Mouse (Mus musculus) left cerebral cortex, adult 2 months (tissue): ENCODE data around the gene Sh3bgrl2. TPM values are rescaled to one million over a fixed set of nuclear protein-coding genes. Genes with fewer than 3 reads are reported as not detected.
A peak's percentile ranks its signal among the peaks of the same experiment; 100 is the strongest.

Experiments used
- DNase-seq, 2 experiments: peaks; one replicate each; pipeline ENCODE4 v3.0.0; 2021 to 2022; ENCODE audit warnings: low spot score in 2 of 2, mixed read lengths in 1 of 2; ENCODE audit errors: extremely low spot score in 1 of 2
- H3K27ac ChIP-seq: fragments of 200-600 bp; 2 replicates; pipeline ENCODE4 v1.8.1; 2022
- H3K4me3 ChIP-seq: fragments of 200-600 bp; 2 replicates; pipeline ENCODE4 v1.8.1; 2022
- CTCF ChIP-seq: fragments of 200-600 bp; IDR thresholded peaks from 2 replicates; pipeline ENCODE4 v1.8.1; 2022; ENCODE audit warnings: antibody characterized with exemption, mild to moderate bottlenecking, moderate library complexity
- intact Hi-C: fragments of 180-260 bp; cut with DNase I; formaldehyde crosslinking; loops from one replicate; pipeline ENCODE4 v1.15.1; 2025
- total RNA-seq, 2 experiments: library from RNA; stranded (reverse); gene quantifications; 2 replicates each; pipeline ENCODE4 v1.2.3; 2021

The Sh3bgrl2 gene
- total RNA-seq, 2 experiments from 2014 or later, result 30.7 to 36.1 TPM

GRCm38 (mm10) chr9:83596646-83597481, 48.7 kb downstream of the Sh3bgrl2 start:
- H3K27ac ChIP-seq, result peak overlapping the region; percentile 81
- TF ChIP-seq CTCF, result no peak
- no peak for DNase-seq
- intact Hi-C loops, result loop anchor here (5.0 to 10.0 kb wide), 3 partner anchors 270 to 1972 kb away; partner anchors contain the start of gene Phip
- no peak overlapping the region for H3K4me3 ChIP-seq

GRCm38 (mm10) chr9:83598047-83598446, 49.9 kb downstream of the Sh3bgrl2 start:
- intact Hi-C loops, result loop anchor here (2.0 to 10.0 kb wide), 4 partner anchors 49 to 1973 kb away; partner anchors contain the start of genes Phip and Sh3bgrl2
- Histone ChIP-seq H3K4me3 (no peak overlapping the region), H3K27ac (peak overlapping the region; percentile 55)
- no peak for TF ChIP-seq CTCF
- DNase-seq, result no peak

- Histone ChIP-seq H3K27ac (no peak overlapping the region), H3K4me3 (no peak overlapping the region)
- no peak for DNase-seq
- no peak for TF ChIP-seq CTCF
- intact Hi-C loops, result loop anchor here (2.0 to 10.0 kb wide), 4 partner anchors 51 to 1975 kb away; partner anchors contain the start of genes Phip and Sh3bgrl2
These were observed 51.4 kb downstream of the Sh3bgrl2 start for GRCm38 (mm10) chr9:83599505-83599904.

- TF ChIP-seq CTCF, result no peak
- Histone ChIP-seq H3K4me3 (no peak overlapping the region), H3K27ac (peak overlapping the region; percentile 48; the same call in 1 of the 2 replicates)
- intact Hi-C loops, result loop anchor here (2.0 to 10.0 kb wide), 2 partner anchors 112 to 216 kb away; no protein-coding TSS in a partner anchor
- DNase-seq, result no peak
These were observed 52.3 kb downstream of the Sh3bgrl2 start for GRCm38 (mm10) chr9:83600286-83601048.

DNA sequence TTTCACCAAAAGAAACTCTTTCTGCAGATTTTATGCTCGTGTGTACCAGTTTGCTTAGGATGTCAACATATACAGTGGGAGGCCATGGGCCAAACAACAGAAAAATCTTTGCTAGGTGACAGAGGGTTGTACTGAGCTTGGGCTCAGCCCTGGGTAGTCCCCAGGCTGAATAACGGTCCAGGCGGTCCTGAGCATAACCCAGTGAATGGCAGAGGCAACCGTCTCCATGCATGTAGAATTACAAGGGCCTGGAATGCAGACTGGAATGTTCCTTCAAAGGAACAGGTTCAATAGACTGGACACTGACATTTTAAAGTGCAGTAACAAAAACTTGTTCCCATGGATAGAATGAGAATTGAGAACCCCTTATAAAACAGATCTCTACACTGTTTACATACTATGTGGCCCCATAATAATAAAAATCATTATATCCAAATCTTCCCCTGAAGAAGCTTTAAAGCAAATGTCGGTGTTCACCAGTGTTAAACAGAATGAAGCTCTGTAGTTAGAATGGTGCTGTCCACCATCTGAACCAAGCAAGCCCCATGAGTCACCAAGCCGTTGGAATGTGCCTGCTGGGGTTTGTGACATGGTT, 54.1 kb downstream of the Sh3bgrl2 start:
- no peak overlapping the region for H3K27ac ChIP-seq
- intact Hi-C loops, result loop anchor here (10.0 kb wide), 1 partner anchor 217 kb away; no protein-coding TSS in a partner anchor
- H3K4me3 ChIP-seq, result no peak overlapping the region
- no peak for DNase-seq
- TF ChIP-seq CTCF, result no peak

- no peak overlapping the region for H3K27ac ChIP-seq
- no peak for TF ChIP-seq CTCF
- H3K4me3 ChIP-seq, result no peak overlapping the region
- no peak for DNase-seq
- intact Hi-C loops, result loop anchor here (10.0 kb wide), 1 partner anchor 218 kb away; no protein-coding TSS in a partner anchor
These were observed 55.0 kb downstream of the Sh3bgrl2 start for GRCm38 (mm10) chr9:83603159-83603558.

DNA sequence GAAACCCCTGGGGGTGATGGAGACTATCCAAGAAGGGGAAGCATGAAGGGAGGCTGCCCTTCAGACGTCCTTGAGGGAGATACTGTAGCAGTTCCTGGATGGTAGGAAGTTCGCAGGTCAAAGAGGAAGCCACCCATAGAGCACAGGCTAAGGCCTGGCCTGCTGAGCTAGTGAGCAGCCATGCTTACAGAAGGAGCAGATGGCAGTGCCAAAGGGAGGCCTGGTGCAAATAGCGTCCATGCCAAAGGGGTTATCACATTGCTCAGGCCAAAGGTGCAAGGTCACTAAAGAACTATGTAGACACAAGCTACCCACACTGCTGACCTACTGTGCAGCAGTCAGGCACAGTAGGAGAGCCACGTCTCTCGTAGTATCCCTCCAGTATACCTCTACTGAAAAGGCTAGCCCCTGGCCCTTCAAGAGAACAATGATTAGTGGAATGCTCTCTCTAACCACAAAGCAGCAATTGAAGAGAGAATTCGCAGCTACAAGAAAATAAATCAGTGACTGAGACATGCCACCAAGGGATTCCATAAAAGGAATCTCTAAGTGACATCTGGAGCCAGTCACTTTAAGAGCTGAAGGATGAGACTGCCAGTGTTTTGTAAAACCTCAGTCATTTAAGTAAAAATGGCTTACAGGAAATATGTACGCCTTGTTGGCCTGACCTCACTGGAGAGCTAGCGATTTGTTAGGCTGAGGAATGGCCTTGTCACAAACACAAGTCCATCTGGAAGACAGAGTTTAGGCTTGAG, 57.9 kb downstream of the Sh3bgrl2 start:
- no peak for DNase-seq

GRCm38 (mm10) chr9:83608135-83608534, 60.0 kb downstream of the Sh3bgrl2 start:
- Histone ChIP-seq H3K27ac (no peak overlapping the region), H3K4me3 (no peak overlapping the region)
- no peak for TF ChIP-seq CTCF
- intact Hi-C loops, result loop anchor here (10.0 kb wide), 1 partner anchor 223 kb away; no protein-coding TSS in a partner anchor
- no peak for DNase-seq

More for the DNA sequence above, 57.9 kb downstream of the Sh3bgrl2 start:
- intact Hi-C loops, result loop anchor here (10.0 kb wide), 1 partner anchor 221 kb away; no protein-coding TSS in a partner anchor
- H3K4me3 ChIP-seq, result no peak overlapping the region
- no peak for TF ChIP-seq CTCF
- H3K27ac ChIP-seq, result no peak overlapping the region

DNA sequence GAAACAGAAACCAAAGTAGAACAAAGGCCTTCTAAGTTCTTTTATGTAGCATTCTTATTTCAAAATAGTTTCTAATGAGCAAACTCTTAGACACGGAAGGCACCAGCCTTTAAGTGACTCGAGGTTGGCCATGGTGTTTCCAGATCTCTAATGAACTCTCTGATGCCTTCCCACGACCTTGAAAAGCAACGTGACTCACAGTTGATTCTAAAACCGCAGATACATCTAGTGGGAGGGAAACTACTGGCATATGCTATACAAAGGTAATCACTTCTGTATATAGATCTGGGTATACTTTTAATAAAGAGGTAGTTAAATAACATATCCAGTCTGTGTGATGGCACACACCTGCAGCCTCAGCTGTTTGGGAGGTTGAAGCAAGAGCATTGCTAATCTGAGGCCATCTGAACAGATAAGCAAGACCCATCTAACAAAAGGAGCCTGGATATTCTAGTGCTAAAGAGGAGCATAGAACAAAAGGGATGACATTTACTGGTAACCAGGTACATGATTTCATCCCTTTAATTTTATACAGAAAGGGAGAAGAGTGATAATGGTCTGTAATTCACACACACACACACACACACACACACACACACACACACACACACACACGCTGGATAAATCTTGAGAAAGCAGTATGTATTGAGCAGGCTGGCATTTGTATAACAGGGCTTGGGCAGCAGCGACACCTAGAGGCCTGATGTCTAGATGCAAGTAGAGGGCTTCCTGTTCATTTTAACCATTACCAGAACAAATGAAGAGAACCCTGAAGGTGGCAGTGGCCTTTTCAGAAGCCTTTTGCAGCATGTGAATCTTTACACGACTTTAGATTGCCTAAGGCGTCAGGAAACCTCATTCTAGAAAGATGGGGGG, 61.5 kb downstream of the Sh3bgrl2 start:
- intact Hi-C loops, result loop anchor here (10.0 kb wide), 1 partner anchor 225 kb away; no protein-coding TSS in a partner anchor
- DNase-seq, result peak; percentile 80 to 83
- H3K27ac ChIP-seq, result no peak overlapping the region
- TF ChIP-seq CTCF, result peak; percentile 71
- no peak overlapping the region for H3K4me3 ChIP-seq

DNA sequence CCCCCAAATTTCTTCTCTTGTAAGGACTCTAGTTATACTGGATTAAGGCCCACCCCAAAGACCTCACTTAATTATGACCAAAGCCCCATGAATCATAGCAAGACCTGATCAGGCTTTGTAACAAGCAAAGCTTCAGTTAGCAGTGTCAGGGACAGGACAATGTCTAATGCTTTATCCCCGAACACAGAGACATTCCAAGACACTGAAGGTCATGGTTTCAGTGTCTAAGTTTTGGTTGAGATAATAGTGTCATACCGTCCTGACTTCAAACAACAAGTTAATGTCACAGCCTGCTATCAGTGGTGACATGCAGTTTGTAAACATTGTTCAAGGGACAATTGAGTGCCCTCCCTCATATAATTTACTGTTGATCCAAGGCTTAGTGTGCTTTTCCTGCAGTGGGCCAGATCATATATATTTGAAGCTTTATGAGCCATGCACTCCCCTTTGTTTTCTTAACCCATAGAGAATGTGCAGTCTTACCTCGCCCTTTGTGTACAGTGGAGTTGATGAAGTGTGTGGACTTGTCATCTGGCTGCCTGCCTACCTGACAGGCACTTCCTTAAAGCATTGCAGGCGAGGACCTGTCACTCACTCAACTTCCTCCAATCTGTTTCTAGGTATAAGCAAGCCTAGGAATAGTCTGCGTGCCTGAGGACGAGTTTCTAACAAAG, 67.9 kb downstream of the Sh3bgrl2 start:
- DNase-seq, result no peak
- TF ChIP-seq CTCF, result no peak
- no peak overlapping the region for H3K4me3 ChIP-seq
- H3K27ac ChIP-seq, result no peak overlapping the region
- intact Hi-C loops, result no loop called here
